Mouse (Mus musculus) intestine, embryonic 14.5 days (tissue): ENCODE measurements at regions not wholly inside any gene's neighbourhood (a gene's known extent, or its start where the extent isn't known, plus 50 kb on each side); places are given as distances from the start of the nearest gene placed in this dataset.

Experiments used
- ATAC-seq: fragments of 200-750 bp; cut with Nextera tagmentation; replicated peaks from 2 replicates; pipeline ENCODE4 v1.8.0; 2017; ENCODE audit warnings: low read depth, moderate number of reproducible peaks, moderate TSS enrichment, moderate library complexity; ENCODE audit not compliant: low FRiP score, low TSS enrichment
- DNase-seq: peaks from one replicate; pipeline ENCODE4 v3.0.0-alpha.2; 2018; ENCODE audit warnings: low spot score
- H3K27ac ChIP-seq: fragments of 300-500 bp; sonication (generic); 2 replicates; pipeline ENCODE4 v1.5.1; 2014; ENCODE audit warnings: low read depth, mild to moderate bottlenecking, control low read depth
- H3K27me3 ChIP-seq: fragments of 300-500 bp; sonication (generic); replicated peaks from 2 replicates; pipeline ENCODE4 v1.6.1; 2014; ENCODE audit warnings: low read length, control low read depth; ENCODE audit not compliant: control insufficient read depth, insufficient read depth
- H3K36me3 ChIP-seq: fragments of 300-500 bp; sonication (generic); 2 replicates; pipeline ENCODE4 v1.6.1; 2014; ENCODE audit warnings: low read length, control low read depth; ENCODE audit not compliant: control insufficient read depth, insufficient read depth
- H3K4me1 ChIP-seq: fragments of 300-500 bp; sonication (generic); replicated peaks from 2 replicates; pipeline ENCODE4 v1.6.1; 2014; ENCODE audit warnings: low read length, control low read depth, mixed read lengths; ENCODE audit not compliant: control insufficient read depth, insufficient read depth
- H3K4me2 ChIP-seq: fragments of 300-500 bp; sonication (generic); 2 replicates; pipeline ENCODE4 v1.6.1; 2014; ENCODE audit warnings: low read length
- H3K4me3 ChIP-seq: fragments of 300-500 bp; sonication (generic); 2 replicates; pipeline ENCODE4 v1.5.1; 2014; ENCODE audit warnings: low read depth, low read length, control low read depth, mixed read lengths
- H3K9ac ChIP-seq: fragments of 300-500 bp; sonication (generic); 2 replicates; pipeline ENCODE4 v1.6.1; 2014; ENCODE audit warnings: mild to moderate bottlenecking, low read length
- H3K9me3 ChIP-seq: fragments of 300-500 bp; sonication (generic); 2 replicates; pipeline ENCODE4 v1.6.1; 2016; ENCODE audit warnings: low read length, control low read depth; ENCODE audit not compliant: control insufficient read depth
- WGBS: fragments of 180-500 bp; shearing (Covaris S2); extraction: QIAGEN DNeasy Blood & Tissue Kit; methylation state at CpG from one replicate; pipeline ENCODE4 v1.1.7; 2014; 5-methylcytosine and 5-hydroxymethylcytosine counted together

DNA sequence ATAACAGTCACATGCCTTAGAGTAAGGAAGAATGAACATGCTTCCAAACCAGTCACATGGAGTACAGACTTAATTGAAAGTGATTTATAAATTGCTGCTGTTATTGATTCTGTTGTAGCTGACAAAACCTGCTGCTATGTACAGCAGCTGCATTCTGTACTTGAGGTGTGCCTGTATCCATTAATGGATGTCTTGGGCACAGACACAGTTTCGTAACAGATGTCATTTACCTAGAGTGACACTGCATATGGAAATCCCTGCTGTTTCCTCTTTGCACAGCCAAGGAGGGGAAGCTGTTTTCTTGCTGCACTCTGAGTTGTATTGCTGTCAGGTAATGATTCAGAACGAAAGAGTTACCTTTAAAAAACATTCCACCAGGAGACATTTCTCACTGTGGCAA lies 828.9 kb upstream of the Rag2 start:
- no peaks in the 10 kb centered on the region for H3K27me3 ChIP-seq
- H3K4me1 ChIP-seq: no peaks in the 10 kb centered on the region
- H3K27ac ChIP-seq: no peak overlapping the region
- DNase-seq (no peak), ATAC-seq (no peak)
- no peak overlapping the region for H3K4me3 ChIP-seq
- H3K36me3 ChIP-seq: no peaks in the 10 kb centered on the region
- WGBS: 76% methylated on average over 2 of the region's 2 CpGs
- H3K4me2 ChIP-seq: no peak overlapping the region
- no peaks in the 10 kb centered on the region for H3K9me3 ChIP-seq
- H3K9ac ChIP-seq: no peak overlapping the region

DNA sequence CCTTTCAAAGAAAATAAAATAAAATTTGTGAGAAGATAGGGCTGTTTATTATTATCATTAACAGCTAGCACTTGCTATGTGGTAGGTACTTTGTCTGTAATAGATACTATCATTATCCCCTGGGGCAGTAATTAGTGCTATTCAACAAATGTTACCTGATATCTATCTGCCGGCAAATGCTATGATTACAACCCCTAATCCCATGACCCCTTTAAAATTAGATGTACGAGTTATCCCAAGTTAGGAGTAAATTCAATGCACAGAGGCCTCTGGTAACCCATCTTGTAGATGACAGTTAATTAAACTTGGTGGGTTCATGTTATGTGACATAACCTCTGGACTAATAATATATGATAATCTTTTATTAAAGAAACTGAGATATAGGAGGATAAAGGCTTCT lies 827.7 kb upstream of the Rag2 start:
- Histone ChIP-seq H3K9ac (no peak overlapping the region), H3K9me3 (no peaks in the 10 kb centered on the region), H3K4me1 (no peaks in the 10 kb centered on the region), H3K36me3 (no peaks in the 10 kb centered on the region), H3K4me3 (no peak overlapping the region), H3K4me2 (no peak overlapping the region), H3K27me3 (no peaks in the 10 kb centered on the region), H3K27ac (no peak overlapping the region)
- DNase-seq (no peak), ATAC-seq (no peak)
- 65% methylated on average over 2 of the region's 2 CpGs for WGBS

- H3K36me3 ChIP-seq: no peaks in the 10 kb centered on the region
- 68% methylated on average over 1 of the region's 1 CpGs for WGBS
These were observed 827.0 kb upstream of the Rag2 start for GRCm38 (mm10) chr2:100797502-100797901.

DNA sequence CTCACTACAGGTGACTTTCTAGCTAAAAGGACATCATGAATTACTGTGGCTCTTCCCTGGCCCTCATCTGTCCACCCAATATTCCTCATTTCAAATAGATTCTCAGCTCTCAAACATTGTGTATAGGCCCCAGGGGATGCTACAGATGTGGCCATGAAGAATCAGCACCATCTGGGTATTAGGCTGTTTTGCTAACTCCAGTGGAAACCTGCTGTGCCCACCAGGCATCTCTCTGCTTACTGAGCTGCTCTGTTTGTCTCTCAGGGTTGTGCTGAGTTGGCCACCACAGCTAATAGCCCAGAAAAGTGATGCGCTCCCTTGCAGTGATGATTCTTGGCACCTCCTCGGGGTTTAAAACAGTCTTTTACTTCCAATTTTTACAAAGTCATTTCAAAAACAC lies 812.0 kb upstream of the Rag2 start:
- Histone ChIP-seq H3K4me1 (no peaks in the 10 kb centered on the region), H3K4me3 (no peak overlapping the region), H3K9ac (no peak overlapping the region), H3K36me3 (no peaks in the 10 kb centered on the region), H3K27me3 (no peaks in the 10 kb centered on the region), H3K4me2 (no peak overlapping the region), H3K9me3 (no peaks in the 10 kb centered on the region), H3K27ac (no peak overlapping the region)
- DNase-seq (no peak), ATAC-seq (no peak)
- 83% methylated on average over 2 of the region's 2 CpGs for WGBS

More at GRCm38 (mm10) chr2:100797502-100797901, 827.0 kb upstream of the Rag2 start:
- H3K4me2 ChIP-seq: no peak overlapping the region
- no peak overlapping the region for H3K9ac ChIP-seq
- ATAC-seq (no peak), DNase-seq (no peak)
- no peak overlapping the region for H3K27ac ChIP-seq
- H3K27me3 ChIP-seq: no peaks in the 10 kb centered on the region
- H3K4me3 ChIP-seq: no peak overlapping the region
- no peaks in the 10 kb centered on the region for H3K4me1 ChIP-seq
- no peaks in the 10 kb centered on the region for H3K9me3 ChIP-seq

- Histone ChIP-seq H3K36me3 (no peaks in the 10 kb centered on the region), H3K4me3 (no peak overlapping the region), H3K9me3 (no peaks in the 10 kb centered on the region), H3K27me3 (no peaks in the 10 kb centered on the region), H3K9ac (no peak overlapping the region), H3K4me1 (no peaks in the 10 kb centered on the region), H3K27ac (no peak overlapping the region), H3K4me2 (no peak overlapping the region)
- ATAC-seq: no peak
- no peak for DNase-seq
- WGBS: 28% methylated on average over 2 of the region's 2 CpGs
These were observed 809.8 kb upstream of the Rag2 start for GRCm38 (mm10) chr2:100814613-100815258.

- Histone ChIP-seq H3K27ac (no peak overlapping the region), H3K27me3 (no peaks in the 10 kb centered on the region), H3K4me3 (no peak overlapping the region), H3K36me3 (no peaks in the 10 kb centered on the region), H3K9ac (no peak overlapping the region), H3K9me3 (no peaks in the 10 kb centered on the region), H3K4me2 (no peak overlapping the region), H3K4me1 (no peaks in the 10 kb centered on the region)
- DNase-seq: no peak
- 96% methylated on average over 4 of the region's 4 CpGs for WGBS
- no peak for ATAC-seq
These were observed 790.5 kb upstream of the Rag2 start for GRCm38 (mm10) chr2:100834056-100834455.

- ATAC-seq (no peak), DNase-seq (no peak)
- H3K4me1 ChIP-seq: no peaks in the 10 kb centered on the region
- 83% methylated on average over 2 of the region's 2 CpGs for WGBS
- no peak overlapping the region for H3K9ac ChIP-seq
- no peak overlapping the region for H3K27ac ChIP-seq
- no peaks in the 10 kb centered on the region for H3K36me3 ChIP-seq
- no peak overlapping the region for H3K4me3 ChIP-seq
- no peaks in the 10 kb centered on the region for H3K9me3 ChIP-seq
- no peaks in the 10 kb centered on the region for H3K27me3 ChIP-seq
- H3K4me2 ChIP-seq: no peak overlapping the region
These were observed 766.7 kb upstream of the Rag2 start for GRCm38 (mm10) chr2:100857772-100858171.

DNA sequence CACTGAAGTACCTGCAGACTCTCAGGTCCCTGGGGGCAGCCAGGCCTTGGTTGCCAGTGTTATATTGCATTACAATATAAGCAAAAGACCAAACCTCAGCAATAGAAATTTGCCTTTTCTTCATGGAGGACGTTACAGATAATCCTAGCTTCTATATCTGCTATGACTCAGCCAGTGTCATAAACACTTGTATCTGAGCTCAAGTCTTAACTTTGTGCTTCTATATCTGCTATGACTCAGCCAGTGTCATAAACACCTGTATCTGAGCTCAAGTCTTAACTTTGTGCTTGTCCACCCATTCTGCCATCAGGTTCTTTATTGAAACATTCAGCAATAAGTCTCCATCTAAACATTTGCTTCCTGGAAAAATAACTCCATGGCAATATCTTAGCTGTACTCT lies 759.0 kb upstream of the Rag2 start:
- H3K27ac ChIP-seq: no peak overlapping the region
- H3K9me3 ChIP-seq: no peaks in the 10 kb centered on the region
- no peak overlapping the region for H3K9ac ChIP-seq
- H3K36me3 ChIP-seq: no peaks in the 10 kb centered on the region
- ATAC-seq: peak; percentile 60; the same call in 1 of the 2 replicates
- 57% methylated on average over 1 of the region's 1 CpGs for WGBS
- no peak overlapping the region for H3K4me2 ChIP-seq
- H3K4me3 ChIP-seq: no peak overlapping the region
- DNase-seq: no peak
- no peaks in the 10 kb centered on the region for H3K4me1 ChIP-seq
- H3K27me3 ChIP-seq: no peaks in the 10 kb centered on the region
